Mouse (Mus musculus): Measurements from ENCODE around the gene Bcs1l.

DNA sequence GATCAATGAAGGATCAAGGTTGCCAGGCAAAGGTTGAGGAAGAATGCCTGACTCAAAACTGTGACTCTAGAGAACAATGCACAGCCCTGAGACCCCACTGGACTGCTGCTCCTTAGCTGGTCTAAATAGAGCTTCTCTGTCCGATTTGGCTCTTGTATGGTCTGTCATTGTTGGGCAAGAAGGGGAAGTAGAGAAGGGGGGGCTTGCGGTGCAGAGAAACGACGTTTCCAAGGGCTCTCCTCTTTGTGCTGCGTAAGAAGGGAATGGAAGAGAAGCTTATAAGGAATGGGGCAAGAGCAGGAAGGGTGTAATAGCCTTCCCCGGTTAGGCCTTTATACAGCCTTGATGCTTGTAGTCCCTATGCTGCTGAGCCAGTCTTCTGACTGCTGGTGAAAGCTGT lies 22.3 kb upstream of the Bcs1l start:
- TF ChIP-seq USF2 (conservative IDR thresholded peaks at IDR 0.05; ENCODE audit: low read depth, low read length) (no peak), CTCF (conservative IDR thresholded peaks at IDR 0.05 in 1 of 2, IDR thresholded peaks at IDR 0.05 in 1 of 2; ENCODE audit: low read depth in 2 of 2, low read length in 2 of 2) (no peak), CHD1 (IDR thresholded peaks at IDR 0.05; ENCODE audit: low read depth, low read length) (no peak), NELFE (IDR thresholded peaks at IDR 0.05; ENCODE audit: low read depth, low read length) (no peak), POLR2A (IDR thresholded peaks at IDR 0.05; ENCODE audit: low read depth, low read length) (no peak), IRF4 (IDR thresholded peaks at IDR 0.05; ENCODE audit: low read depth, low read length) (no peak), JUN (IDR thresholded peaks at IDR 0.05; ENCODE audit: insufficient read depth, low read depth, low read length) (no peak), RAD21 (IDR thresholded peaks at IDR 0.05; ENCODE audit: low read depth, low read length) (no peak), SIN3A (IDR thresholded peaks at IDR 0.05; ENCODE audit: low read length) (no peak), TCF12 (IDR thresholded peaks at IDR 0.05; ENCODE audit: low read depth, low read length) (no peak), PAX5 (IDR thresholded peaks at IDR 0.05; ENCODE audit: low read length) (no peak), USF1 (IDR thresholded peaks at IDR 0.05; ENCODE audit: low read depth, low read length) (no peak), HCFC1 (IDR thresholded peaks at IDR 0.05; ENCODE audit: low read depth, low read length) (no peak)

All from CH12.LX (cell line).